8 mouse cellular contexts compared by ENCODE assay signal in the genomic region with DNA sequence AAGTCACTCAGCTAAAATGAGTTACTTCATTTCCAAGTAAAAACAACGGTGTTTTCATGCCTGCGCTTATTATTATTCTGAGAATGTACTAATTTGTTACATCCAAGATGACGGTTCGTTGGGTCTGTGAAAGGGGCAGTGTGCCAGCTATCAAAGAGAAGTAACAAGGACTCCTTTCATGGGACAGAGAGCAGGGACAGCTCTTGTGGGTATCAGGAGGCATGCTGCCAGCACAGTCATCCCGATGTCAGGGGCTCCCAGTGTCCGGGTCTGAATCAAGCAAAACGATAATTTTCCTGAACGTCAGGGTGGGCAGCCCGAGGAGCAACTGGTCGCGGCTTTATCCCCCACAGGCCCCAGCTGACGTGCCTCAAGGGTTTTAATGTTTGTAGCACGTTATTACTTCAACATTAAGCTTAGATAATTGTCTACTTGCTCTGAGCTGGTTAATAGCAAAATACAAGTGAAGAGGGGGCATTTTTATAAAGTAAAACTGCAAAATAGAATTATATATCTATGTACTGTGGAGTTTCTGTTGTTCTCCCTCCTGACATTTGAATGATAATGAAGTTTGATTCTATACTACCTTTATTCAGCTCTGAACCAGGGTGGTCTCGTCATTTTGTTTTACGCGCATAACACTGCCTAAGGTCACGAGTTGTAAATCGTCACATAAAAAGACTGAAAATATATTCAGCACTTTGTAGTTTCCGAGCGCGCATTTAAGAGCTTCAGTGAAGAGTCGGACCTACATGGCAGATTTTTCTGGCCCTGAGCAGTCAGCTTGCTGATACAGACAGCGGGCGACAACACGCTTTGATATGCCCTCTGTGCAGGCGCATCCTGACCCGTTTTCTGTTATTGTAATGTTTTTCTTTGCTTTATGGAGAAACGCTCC.
DNase-seq lines count a peak whose midpoint lies in the region; ATAC-seq and TF ChIP-seq lines count a peak whose summit lies in the region.

No protein-coding gene starts in this region.

- no peaks in the 10 kb centered on the region for H3K4me1 ChIP-seq in liver, postnatal 0 days (ENCODE audit: insufficient read depth)

- no peak overlapping the region for H3K4me2 ChIP-seq in liver, postnatal 0 days (ENCODE audit: low read depth, low read length)

- no peaks in the 10 kb centered on the region for H3K27me3 ChIP-seq in liver, postnatal 0 days (ENCODE audit: insufficient read depth, low read length)

- TF ChIP-seq EP300 in liver, postnatal 0 days (IDR thresholded peaks at IDR 0.05; ENCODE audit: low read depth): no peak

- DNase-seq in NIH3T3 (ENCODE audit: low read depth) (peak; percentile 39), MN1 (ENCODE audit: low spot score) (no peak)
- DNase-seq in cerebellum, adult 9-11 months: peak; percentile 62
- DNase-seq in frontal cortex, postnatal 14 days (ENCODE audit: low spot score in 2 of 2): peak; percentile 54 to 68
- DNase-seq in left cerebral cortex, postnatal 14 days (ENCODE audit: low spot score in 2 of 2): peak; percentile 75 to 79
- DNase-seq in retina, embryonic 14.5 days (ENCODE audit: low spot score): peak; percentile 58
- no peak for DNase-seq in liver, postnatal 0 days
- no peak for DNase-seq in lung, postnatal 10 days

- no peaks in the 10 kb centered on the region for H3K36me3 ChIP-seq in liver, postnatal 0 days (replicated peaks; ENCODE audit: insufficient read depth, low read length)

- no peak overlapping the region for H3K4me3 ChIP-seq in liver, postnatal 0 days (ENCODE audit: low read depth, low read length)

- no peak for ATAC-seq in liver, postnatal 0 days

- no peak for TF ChIP-seq CTCF in liver, postnatal 0 days (IDR thresholded peaks at IDR 0.05; ENCODE audit: low read depth)

- H3K9ac ChIP-seq in liver, postnatal 0 days (replicated peaks): no peak overlapping the region

- intact Hi-C loops in left cerebral cortex, postnatal 14 days (cut with DNase I): loop anchor here (2.0 to 10.0 kb wide), 3 partner anchors 118 to 209 kb away; no protein-coding TSS in a partner anchor

- H3K27ac ChIP-seq in liver, postnatal 0 days (ENCODE audit: low read depth): no peak overlapping the region

- H3K9me3 ChIP-seq in liver, postnatal 0 days (ENCODE audit: low read length): no peaks in the 10 kb centered on the region

- 79% methylated on average over 28 of the region's 28 CpGs for WGBS in liver, postnatal 0 days (ENCODE audit: insufficient replicate concordance)

Comparison
In these comparisons a context has a peak if more than half of its experiments do, and no peak if none do; other contexts are left out.
1. DNase-seq: peak in NIH3T3 (single experiment), cerebellum, adult 9-11 months (single experiment), frontal cortex, postnatal 14 days (2 of 2), left cerebral cortex, postnatal 14 days (2 of 2) and retina, embryonic 14.5 days (single experiment); none in liver, postnatal 0 days (single experiment), MN1 (single experiment) and lung, postnatal 10 days (single experiment).